In genomic region chr4:89427345-89428293, GRCm38 (mm10) we compare ENCODE assay signal across 8 mouse cellular contexts.
DNase-seq lines count a peak whose midpoint lies in the region; ATAC-seq and TF ChIP-seq lines count a peak whose summit lies in the region.

No protein-coding gene starts in this region.

- peak; percentile 31 to 68 for DNase-seq in left cerebral cortex, postnatal 10 days (ENCODE audit: extremely low spot score in 1 of 2, low spot score in 2 of 2)
- DNase-seq in left cerebral cortex, adult 11 months (ENCODE audit: low spot score) = no peak
- peak; percentile 57 to 67 for DNase-seq in cerebellum, postnatal 10 days
- peak; percentile 67 for DNase-seq in kidney, postnatal 0 days (ENCODE audit: low spot score)
- DNase-seq in lung, postnatal 36 days = peak; percentile 84
- no peak for DNase-seq in gastrocnemius, adult 2 months

- no peak overlapping the region for H3K4me3 ChIP-seq in heart, embryonic 11.5 days (ENCODE audit: low read depth, low read length)
- no peak overlapping the region for H3K4me3 ChIP-seq in kidney, postnatal 0 days (replicated peaks; ENCODE audit: low read depth, low read length)
- no peak overlapping the region for H3K4me3 ChIP-seq in stomach, embryonic 15.5 days (replicated peaks)
- no peak overlapping the region for H3K4me3 ChIP-seq in gastrocnemius, adult 2 months

- peak; percentile 82 for ATAC-seq in heart, embryonic 11.5 days (replicated peaks; ENCODE audit: insufficient number of reproducible peaks, low FRiP score, low TSS enrichment)
- ATAC-seq in kidney, postnatal 0 days (replicated peaks; ENCODE audit: low FRiP score, low read depth) = peak; percentile 95
- ATAC-seq in stomach, embryonic 15.5 days (ENCODE audit: insufficient read depth, low FRiP score, low read depth) = peak; percentile 88

- no peaks in the 10 kb centered on the region for H3K36me3 ChIP-seq in heart, embryonic 11.5 days (ENCODE audit: control insufficient read depth, insufficient read depth, low read length)
- no peaks in the 10 kb centered on the region for H3K36me3 ChIP-seq in kidney, postnatal 0 days (ENCODE audit: insufficient read depth, low read length)
- no peaks in the 10 kb centered on the region for H3K36me3 ChIP-seq in stomach, embryonic 15.5 days

- H3K4me1 ChIP-seq in heart, embryonic 11.5 days (ENCODE audit: control insufficient read depth, insufficient read depth, low read length) = no peaks in the 10 kb centered on the region
- H3K4me1 ChIP-seq in kidney, postnatal 0 days (replicated peaks; ENCODE audit: insufficient read depth, low read length) = no peaks in the 10 kb centered on the region
- H3K4me1 ChIP-seq in stomach, embryonic 15.5 days = no peaks in the 10 kb centered on the region

- no peak overlapping the region for H3K4me2 ChIP-seq in heart, embryonic 11.5 days
- no peak overlapping the region for H3K4me2 ChIP-seq in kidney, postnatal 0 days (ENCODE audit: low read length)
- no peak overlapping the region for H3K4me2 ChIP-seq in stomach, embryonic 15.5 days

- H3K27ac ChIP-seq in heart, embryonic 11.5 days (ENCODE audit: low read depth, low read length) = peak overlapping the region; percentile 54; the same call in 1 of the 2 replicates
- no peak overlapping the region for H3K27ac ChIP-seq in kidney, postnatal 0 days
- H3K27ac ChIP-seq in stomach, embryonic 15.5 days = no peak overlapping the region; the same call in 1 of the 2 replicates
- H3K27ac ChIP-seq in gastrocnemius, adult 2 months = no peak overlapping the region

- peak; percentile 59 for TF ChIP-seq CTCF in kidney, postnatal 0 days (IDR thresholded peaks at IDR 0.05; ENCODE audit: low read depth)
- TF ChIP-seq CTCF in gastrocnemius, adult 2 months (IDR thresholded peaks at IDR 0.05) = no peak; the same call in 1 of the 2 replicates

- H3K9ac ChIP-seq in heart, embryonic 11.5 days (ENCODE audit: low read depth, low read length) = no peak overlapping the region
- no peak overlapping the region for H3K9ac ChIP-seq in kidney, postnatal 0 days (ENCODE audit: low read depth, low read length)
- H3K9ac ChIP-seq in stomach, embryonic 15.5 days = no peak overlapping the region

- H3K9me3 ChIP-seq in heart, embryonic 11.5 days (replicated peaks; ENCODE audit: control insufficient read depth, low read length) = no peaks in the 10 kb centered on the region
- no peaks in the 10 kb centered on the region for H3K9me3 ChIP-seq in kidney, postnatal 0 days (replicated peaks; ENCODE audit: low read length)
- H3K9me3 ChIP-seq in stomach, embryonic 15.5 days = no peaks in the 10 kb centered on the region

- intact Hi-C loops in left cerebral cortex, postnatal 10 days (cut with DNase I) = no loop called here
- intact Hi-C loops in gastrocnemius, adult 2 months (cut with DNase I) = no loop called here

- 43% methylated on average over 9 of the region's 9 CpGs for WGBS in heart, embryonic 11.5 days (ENCODE audit: insufficient replicate concordance)
- WGBS in kidney, postnatal 0 days = 42% methylated on average over 9 of the region's 9 CpGs
- 41% methylated on average over 9 of the region's 9 CpGs for WGBS in stomach, embryonic 15.5 days

- H3K27me3 ChIP-seq in heart, embryonic 11.5 days (ENCODE audit: control insufficient read depth, insufficient read depth, low read length) = no peaks in the 10 kb centered on the region
- H3K27me3 ChIP-seq in kidney, postnatal 0 days (ENCODE audit: insufficient read depth, low read length) = no peaks in the 10 kb centered on the region
- H3K27me3 ChIP-seq in stomach, embryonic 15.5 days (replicated peaks) = no peaks in the 10 kb centered on the region

Comparison
In these comparisons a context has a peak if more than half of its experiments do, and no peak if none do; other contexts are left out.
1. DNase-seq: peak in left cerebral cortex, postnatal 10 days (2 of 2), cerebellum, postnatal 10 days (2 of 2), kidney, postnatal 0 days (single experiment) and lung, postnatal 36 days (single experiment); none in left cerebral cortex, adult 11 months (single experiment) and gastrocnemius, adult 2 months (single experiment).
2. Peak in every context shown above with its lines, with median percentiles within 50 percentile points of each other: ATAC-seq.